Mouse (Mus musculus) stomach, embryonic 15.5 days (tissue): ENCODE results near the gene Hspb6. TPM values are rescaled to one million over a fixed set of nuclear protein-coding genes. Genes with fewer than 3 reads are reported as not detected.

ENCODE experiments used
- ATAC-seq: fragments of 200-750 bp; cut with Nextera tagmentation; 2 replicates; pipeline ENCODE4 v1.8.0; 2017; ENCODE audit warnings: low read depth, moderate number of reproducible peaks, moderate TSS enrichment; ENCODE audit not compliant: insufficient read depth, low FRiP score
- H3K27ac ChIP-seq: fragments of 300-500 bp; sonication (generic); 2 replicates; pipeline ENCODE4 v1.5.1; 2015; ENCODE audit warnings: mild to moderate bottlenecking, inconsistent platforms
- H3K27me3 ChIP-seq: fragments of 300-500 bp; sonication (generic); replicated peaks from 2 replicates; pipeline ENCODE4 v1.6.1; 2015; ENCODE audit warnings: inconsistent platforms
- H3K36me3 ChIP-seq: fragments of 300-500 bp; sonication (generic); 2 replicates; pipeline ENCODE4 v1.6.1; 2015; ENCODE audit warnings: inconsistent platforms
- H3K4me1 ChIP-seq: fragments of 300-500 bp; sonication (generic); 2 replicates; pipeline ENCODE4 v1.6.1; 2015; ENCODE audit warnings: inconsistent platforms
- H3K4me2 ChIP-seq: fragments of 300-500 bp; sonication (generic); 2 replicates; pipeline ENCODE4 v1.6.1; 2015; ENCODE audit warnings: mild to moderate bottlenecking, inconsistent platforms
- H3K4me3 ChIP-seq: fragments of 300-500 bp; sonication (generic); replicated peaks from 2 replicates; pipeline ENCODE4 v1.5.1; 2015; ENCODE audit warnings: inconsistent platforms
- H3K9ac ChIP-seq: fragments of 300-500 bp; sonication (generic); 2 replicates; pipeline ENCODE4 v1.6.1; 2015; ENCODE audit warnings: inconsistent platforms
- H3K9me3 ChIP-seq: fragments of 300-500 bp; sonication (generic); 2 replicates; pipeline ENCODE4 v1.6.1; 2016; ENCODE audit warnings: inconsistent platforms
- WGBS: fragments of 180-500 bp; shearing (Covaris S2); methylation state at CpG from one replicate; pipeline ENCODE4 v1.1.7; 2015; 5-methylcytosine and 5-hydroxymethylcytosine counted together
- polyA plus RNA-seq: library from polyadenylated mRNA; unstranded; fragments of >200 nt; fragmentation: Nextera tagmentation; extraction: Ambion mirVana; gene quantifications from 2 replicates; pipeline ENCODE4 v1.2.1, GENCODE M21; 2015

Hspb6 gene
- polyA plus RNA-seq, 1 experiment from 2014 or later, result 49.6 TPM

GRCm38 (mm10) chr7:30553810-30554584 lies 2.0 kb downstream of the Hspb6 start:
- H3K9ac ChIP-seq, result no peak overlapping the region
- H3K36me3 ChIP-seq, result peaks cover 23% of the 10 kb centered on the region
- H3K4me2 ChIP-seq, result peak overlapping the region; percentile 97
- ATAC-seq, result no peak
- H3K27me3 ChIP-seq, result no peaks in the 10 kb centered on the region
- H3K27ac ChIP-seq, result peak overlapping the region; percentile 99; the same call in 1 of the 2 replicates
- H3K4me3 ChIP-seq, result peak overlapping the region; percentile 76
- WGBS, result 80% methylated on average over 22 of the region's 22 CpGs
- peaks cover 19% of the 10 kb centered on the region for H3K4me1 ChIP-seq
- H3K9me3 ChIP-seq, result no peaks in the 10 kb centered on the region

GRCm38 (mm10) chr7:30556894-30557536 lies 5.0 kb downstream of the Hspb6 start:
- Histone ChIP-seq H3K9ac (no peak overlapping the region), H3K36me3 (peaks cover 23% of the 10 kb centered on the region), H3K4me2 (no peak overlapping the region), H3K27me3 (no peaks in the 10 kb centered on the region), H3K4me3 (no peak overlapping the region), H3K4me1 (peaks cover 19% of the 10 kb centered on the region), H3K27ac (no peak overlapping the region), H3K9me3 (no peaks in the 10 kb centered on the region)
- 92% methylated on average over 18 of the region's 18 CpGs for WGBS
- no peak for ATAC-seq

- peak overlapping the region; percentile 61 for H3K4me3 ChIP-seq
Measured at GRCm38 (mm10) chr7:30557901-30558514, 6.0 kb downstream of the Hspb6 start.

GRCm38 (mm10) chr7:30558656-30559442 lies 6.9 kb downstream of the Hspb6 start:
- 11% methylated on average over 12 of the region's 12 CpGs for WGBS
- Histone ChIP-seq H3K27me3 (no peaks in the 10 kb centered on the region), H3K36me3 (peaks cover 23% of the 10 kb centered on the region), H3K4me3 (peak overlapping the region; percentile 61), H3K9ac (peak overlapping the region; percentile 52), H3K27ac (peak overlapping the region; percentile 70), H3K9me3 (no peaks in the 10 kb centered on the region), H3K4me2 (peak overlapping the region; percentile 82), H3K4me1 (peaks cover 11% of the 10 kb centered on the region; the same call in 1 of the 2 replicates)
- no peak for ATAC-seq

More at GRCm38 (mm10) chr7:30557901-30558514, 6.0 kb downstream of the Hspb6 start:
- Histone ChIP-seq H3K36me3 (peaks cover 23% of the 10 kb centered on the region), H3K4me2 (peak overlapping the region; percentile 82), H3K9me3 (no peaks in the 10 kb centered on the region), H3K27ac (peak overlapping the region; percentile 44; the same call in 1 of the 2 replicates), H3K27me3 (no peaks in the 10 kb centered on the region), H3K4me1 (peaks cover 19% of the 10 kb centered on the region), H3K9ac (0 out of 2 replicates have a peak overlapping the region, but pooled peaks have one; percentile 9)
- 82% methylated on average over 13 of the region's 13 CpGs for WGBS
- no peak for ATAC-seq

GRCm38 (mm10) chr7:30559443-30559954 lies 7.5 kb downstream of the Hspb6 start, which contains the start of gene Lin37:
Gene Lin37, minus strand, starts transcription at chr7:30559838.
- Histone ChIP-seq H3K9ac (peak within 1 kb of the TSS; percentile 52), H3K4me3 (peak within 1 kb of the TSS; percentile 61), H3K27ac (peak within 1 kb of the TSS; percentile 70), H3K27me3 (no peaks in the 10 kb centered on the region), H3K36me3 (peaks cover 23% of the 10 kb centered on the region), H3K4me1 (peaks cover 15% of the 10 kb centered on the region; the same call in 1 of the 2 replicates), H3K4me2 (peak within 1 kb of the TSS; percentile 82), H3K9me3 (no peaks in the 10 kb centered on the region)
- under 1% methylated on average over 20 of the region's 20 CpGs for WGBS
- ATAC-seq, result peak; percentile 83

GRCm38 (mm10) chr7:30560296-30560695 lies 8.3 kb downstream of the Hspb6 start:
- H3K9me3 ChIP-seq, result no peaks in the 10 kb centered on the region
- no peak overlapping the region for H3K4me3 ChIP-seq
- H3K36me3 ChIP-seq, result peaks cover 18% of the 10 kb centered on the region
- peaks cover 15% of the 10 kb centered on the region; the same call in 1 of the 2 replicates for H3K4me1 ChIP-seq
- H3K9ac ChIP-seq, result no peak overlapping the region
- no peak for ATAC-seq
- H3K27me3 ChIP-seq, result no peaks in the 10 kb centered on the region
- H3K27ac ChIP-seq, result no peak overlapping the region
- H3K4me2 ChIP-seq, result peak overlapping the region; percentile 82; the same call in 1 of the 2 replicates
- 61% methylated on average over 2 of the region's 2 CpGs for WGBS

- Histone ChIP-seq H3K36me3 (peaks cover 9% of the 10 kb centered on the region), H3K9me3 (no peaks in the 10 kb centered on the region), H3K9ac (peak overlapping the region; percentile 44), H3K27me3 (no peaks in the 10 kb centered on the region), H3K27ac (peak overlapping the region; percentile 99), H3K4me1 (peaks cover 15% of the 10 kb centered on the region; the same call in 1 of the 2 replicates), H3K4me3 (peak overlapping the region; percentile 88), H3K4me2 (peak overlapping the region; percentile 70)
- no peak for ATAC-seq
- under 1% methylated on average over 27 of the region's 27 CpGs for WGBS
Measured at GRCm38 (mm10) chr7:30562526-30563116, 10.6 kb downstream of the Hspb6 start.

GRCm38 (mm10) chr7:30563117-30563905 lies 11.3 kb downstream of the Hspb6 start, which contains the start of the genes U2af1l4, Gm49396 and Psenen:
Gene U2af1l4, plus strand, starts transcription at chr7:30563301.
Gene Gm49396, plus strand, starts transcription at chr7:30563344.
Gene Psenen, minus strand, starts transcription at chr7:30563627.
- peak; percentile 87 for ATAC-seq
- Histone ChIP-seq H3K36me3 (peaks cover 9% of the 10 kb centered on the region), H3K4me3 (peak within 1 kb of the TSS; percentile 88), H3K9ac (peak within 1 kb of the TSS; percentile 60), H3K27ac (peak within 1 kb of the TSS; percentile 99), H3K4me1 (peaks cover 12% of the 10 kb centered on the region; the same call in 1 of the 2 replicates), H3K9me3 (no peaks in the 10 kb centered on the region), H3K27me3 (no peaks in the 10 kb centered on the region), H3K4me2 (peak within 1 kb of the TSS; percentile 70)
- WGBS, result under 1% methylated on average over 45 of the region's 45 CpGs

- no peak for ATAC-seq
- no peaks in the 10 kb centered on the region for H3K27me3 ChIP-seq
- 17% methylated on average over 6 of the region's 6 CpGs for WGBS
- no peaks in the 10 kb centered on the region for H3K9me3 ChIP-seq
- H3K36me3 ChIP-seq, result peaks cover 14% of the 10 kb centered on the region
- H3K27ac ChIP-seq, result peak overlapping the region; percentile 99
- H3K4me2 ChIP-seq, result peak overlapping the region; percentile 70
- peaks cover 6% of the 10 kb centered on the region; the same call in 1 of the 2 replicates for H3K4me1 ChIP-seq
- peak overlapping the region; percentile 88 for H3K4me3 ChIP-seq
- peak overlapping the region; percentile 60; the same call in 1 of the 2 replicates for H3K9ac ChIP-seq
Measured at GRCm38 (mm10) chr7:30563906-30564280, 11.9 kb downstream of the Hspb6 start.
